Mouse (Mus musculus): ENCODE results near the gene Hipk1.

Hipk1 gene

GRCm38 (mm10) chr3:103745001-103745770, 46.2 kb downstream of the Hipk1 start:
- no peak for DNase-seq

- no peak for DNase-seq
Measured at GRCm38 (mm10) chr3:103743208-103743607, 48.2 kb downstream of the Hipk1 start.

- no peak for DNase-seq
Measured at GRCm38 (mm10) chr3:103740342-103740741, 51.0 kb downstream of the Hipk1 start.

- DNase-seq, result no peak
Measured at GRCm38 (mm10) chr3:103739329-103739728, 52.0 kb downstream of the Hipk1 start, which contains the start of gene Gm10964. Gene Gm10964 (plus strand): TSS chr3:103739366.

GRCm38 (mm10) chr3:103737778-103738571, 53.4 kb downstream of the Hipk1 start, which contains the start of gene Olfml3:
Gene Olfml3 (minus strand): TSS chr3:103738001.
- peak; percentile 96 for DNase-seq

- peak; percentile 51 for DNase-seq
Measured at GRCm38 (mm10) chr3:103737061-103737754, 54.2 kb downstream of the Hipk1 start.

GRCm38 (mm10) chr3:103735776-103736600, 55.4 kb downstream of the Hipk1 start:
- DNase-seq, result no peak

- no peak for DNase-seq
Measured at GRCm38 (mm10) chr3:103734696-103735519, 56.5 kb downstream of the Hipk1 start.

GRCm38 (mm10) chr3:103733799-103734695, 57.3 kb downstream of the Hipk1 start:
- peak; percentile 51 for DNase-seq

- DNase-seq, result no peak
Measured at GRCm38 (mm10) chr3:103733176-103733575, 58.2 kb downstream of the Hipk1 start.

- no peak for DNase-seq
Measured at GRCm38 (mm10) chr3:103732116-103732515, 59.2 kb downstream of the Hipk1 start.

- no peak for DNase-seq
Measured at GRCm38 (mm10) chr3:103729850-103730249, 61.5 kb downstream of the Hipk1 start.

- no peak for DNase-seq
Measured at GRCm38 (mm10) chr3:103727813-103728326, 63.5 kb downstream of the Hipk1 start.

- no peak for DNase-seq
Measured at GRCm38 (mm10) chr3:103726642-103727041, 64.7 kb downstream of the Hipk1 start.

- no peak for DNase-seq
Measured at GRCm38 (mm10) chr3:103724137-103724536, 67.2 kb downstream of the Hipk1 start.

GRCm38 (mm10) chr3:103718728-103719127, 72.6 kb downstream of the Hipk1 start:
- DNase-seq, result no peak

GRCm38 (mm10) chr3:103716774-103717760, 74.3 kb downstream of the Hipk1 start:
- DNase-seq, result no peak

- no peak for DNase-seq
Measured at GRCm38 (mm10) chr3:103715762-103716693, 75.3 kb downstream of the Hipk1 start.

All from right cerebral cortex, postnatal 14 days (tissue).